Mouse (Mus musculus) limb, embryonic 11.5 days (tissue): ENCODE results near the gene Xab2. TPM values are rescaled to one million over a fixed set of nuclear protein-coding genes. Genes with fewer than 3 reads are reported as not detected.
A peak's percentile ranks its signal among the peaks of the same experiment; 100 is the strongest.
"Not testable (repeated sequence)": the region's sequence is repeated elsewhere in the genome, so short reads cannot be mapped to it uniquely, and the experiment has no call there.

ENCODE experiments used
- ATAC-seq: fragments of 200-750 bp; cut with Nextera tagmentation; 2 replicates; pipeline ENCODE4 v1.8.0; 2017; ENCODE audit warnings: low read depth; ENCODE audit not compliant: insufficient number of reproducible peaks, low FRiP score, low TSS enrichment
- DNase-seq: peaks from one replicate; pipeline ENCODE4 v3.0.0-alpha.2; 2015; ENCODE audit warnings: low spot score
- H3K27ac ChIP-seq: fragments of 300-500 bp; sonication (generic); replicated peaks from 2 replicates; pipeline ENCODE4 v1.5.1; 2014; ENCODE audit warnings: low read depth, mild to moderate bottlenecking, low read length
- H3K27me3 ChIP-seq: fragments of 300-500 bp; sonication (generic); 2 replicates; pipeline ENCODE4 v1.6.1; 2014; ENCODE audit warnings: mild to moderate bottlenecking, low read length, mixed read lengths; ENCODE audit not compliant: control insufficient read depth, insufficient read depth
- H3K36me3 ChIP-seq: fragments of 300-500 bp; sonication (generic); 2 replicates; pipeline ENCODE4 v1.6.1; 2014; ENCODE audit warnings: mild to moderate bottlenecking, low read length, moderate library complexity, mixed read lengths; ENCODE audit not compliant: control insufficient read depth, insufficient read depth
- H3K4me1 ChIP-seq: fragments of 300-500 bp; sonication (generic); 2 replicates; pipeline ENCODE4 v1.6.1; 2014; ENCODE audit warnings: low read length, mixed read lengths; ENCODE audit not compliant: control insufficient read depth, insufficient read depth
- H3K4me2 ChIP-seq: fragments of 300-500 bp; sonication (generic); 2 replicates; pipeline ENCODE4 v1.6.1; 2014; ENCODE audit warnings: low read depth, mild to moderate bottlenecking, moderate library complexity; ENCODE audit not compliant: severe bottlenecking
- H3K4me3 ChIP-seq: fragments of 300-500 bp; sonication (generic); 2 replicates; pipeline ENCODE4 v1.5.1; 2014; ENCODE audit warnings: low read depth, low read length
- H3K9ac ChIP-seq: fragments of 300-500 bp; sonication (generic); 2 replicates; pipeline ENCODE4 v1.6.1; 2014; ENCODE audit warnings: mild to moderate bottlenecking, low read length
- H3K9me3 ChIP-seq: fragments of 300-500 bp; sonication (generic); 2 replicates; pipeline ENCODE4 v1.6.1; 2016; ENCODE audit warnings: low read length; ENCODE audit not compliant: control insufficient read depth
- WGBS: fragments of 180-500 bp; shearing (Covaris S2); extraction: QIAGEN DNeasy Blood & Tissue Kit; methylation state at CpG from one replicate; pipeline ENCODE4 v1.1.7; 2014; 5-methylcytosine and 5-hydroxymethylcytosine counted together
- polyA plus RNA-seq: library from polyadenylated mRNA; unstranded; fragments of >200 nt; fragmentation: Nextera tagmentation; extraction: Ambion mirVana; gene quantifications from 2 replicates; pipeline ENCODE4 v1.2.1, GENCODE M21; 2014

The Xab2 gene
- polyA plus RNA-seq, 1 experiment from 2014 or later, result 61.3 TPM

GRCm38 (mm10) chr8:3586993-3587390 lies 34.1 kb downstream of the Xab2 start, which contains the start of gene Camsap3:
TSS of gene Camsap3 (plus strand) at chr8:3587293.
- WGBS, result 9% methylated on average over 7 of the region's 7 CpGs

GRCm38 (mm10) chr8:3586452-3586851 lies 34.7 kb downstream of the Xab2 start:
- H3K9ac ChIP-seq, result no peak overlapping the region
- no peaks in the 10 kb centered on the region for H3K36me3 ChIP-seq
- H3K27ac ChIP-seq, result no peak overlapping the region
- H3K9me3 ChIP-seq, result no peaks in the 10 kb centered on the region
- ATAC-seq (no peak), DNase-seq (no peak)
- no peak overlapping the region for H3K4me3 ChIP-seq
- no peaks in the 10 kb centered on the region; the same call in 1 of the 2 replicates for H3K27me3 ChIP-seq
- H3K4me1 ChIP-seq, result peaks cover 2% of the 10 kb centered on the region; the same call in 1 of the 2 replicates
- WGBS, result 91% methylated on average over 2 of the region's 2 CpGs
- no peak overlapping the region for H3K4me2 ChIP-seq

More at GRCm38 (mm10) chr8:3586993-3587390, 34.1 kb downstream of the Xab2 start, which contains the start of gene Camsap3:
- H3K4me1 ChIP-seq, result peaks cover 2% of the 10 kb centered on the region; the same call in 1 of the 2 replicates
- H3K4me3 ChIP-seq, result peak within 1 kb of the TSS; percentile 74
- H3K27me3 ChIP-seq, result no peaks in the 10 kb centered on the region; the same call in 1 of the 2 replicates
- H3K4me2 ChIP-seq, result peak within 1 kb of the TSS; percentile 95
- DNase-seq (no peak), ATAC-seq (no peak)
- H3K9me3 ChIP-seq, result no peaks in the 10 kb centered on the region
- H3K9ac ChIP-seq, result peak within 1 kb of the TSS; percentile 67
- H3K27ac ChIP-seq, result 0 out of 2 replicates have a peak within 1 kb of the TSS, but pooled peaks have one; percentile 21
- no peaks in the 10 kb centered on the region for H3K36me3 ChIP-seq

DNA sequence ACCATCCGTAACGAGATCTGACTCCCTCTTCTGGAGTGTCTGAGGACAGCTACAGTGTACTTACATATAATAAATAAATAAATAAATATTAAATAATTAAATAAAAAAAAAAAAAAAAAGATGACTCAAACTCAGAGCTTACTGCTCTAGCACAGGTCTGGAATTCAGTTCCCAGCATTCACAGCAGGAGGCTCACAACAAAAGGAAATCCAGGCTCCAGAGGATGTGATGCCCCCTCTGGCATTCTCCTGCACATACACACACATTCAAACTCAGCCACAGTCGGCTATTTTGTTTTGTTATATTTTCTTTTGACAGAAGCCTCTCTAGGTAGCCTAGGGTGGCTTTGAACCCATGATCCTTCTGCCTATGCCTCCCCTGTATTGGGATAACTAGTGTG lies 39.2 kb downstream of the Xab2 start:
- H3K27me3 ChIP-seq, H3K9ac ChIP-seq, ATAC-seq, H3K4me2 ChIP-seq, H3K4me3 ChIP-seq, H3K36me3 ChIP-seq, DNase-seq, H3K4me1 ChIP-seq, H3K9me3 ChIP-seq, H3K27ac ChIP-seq: not testable (repeated sequence)
- WGBS, result 88% methylated on average over 1 of the region's 3 CpGs

DNA sequence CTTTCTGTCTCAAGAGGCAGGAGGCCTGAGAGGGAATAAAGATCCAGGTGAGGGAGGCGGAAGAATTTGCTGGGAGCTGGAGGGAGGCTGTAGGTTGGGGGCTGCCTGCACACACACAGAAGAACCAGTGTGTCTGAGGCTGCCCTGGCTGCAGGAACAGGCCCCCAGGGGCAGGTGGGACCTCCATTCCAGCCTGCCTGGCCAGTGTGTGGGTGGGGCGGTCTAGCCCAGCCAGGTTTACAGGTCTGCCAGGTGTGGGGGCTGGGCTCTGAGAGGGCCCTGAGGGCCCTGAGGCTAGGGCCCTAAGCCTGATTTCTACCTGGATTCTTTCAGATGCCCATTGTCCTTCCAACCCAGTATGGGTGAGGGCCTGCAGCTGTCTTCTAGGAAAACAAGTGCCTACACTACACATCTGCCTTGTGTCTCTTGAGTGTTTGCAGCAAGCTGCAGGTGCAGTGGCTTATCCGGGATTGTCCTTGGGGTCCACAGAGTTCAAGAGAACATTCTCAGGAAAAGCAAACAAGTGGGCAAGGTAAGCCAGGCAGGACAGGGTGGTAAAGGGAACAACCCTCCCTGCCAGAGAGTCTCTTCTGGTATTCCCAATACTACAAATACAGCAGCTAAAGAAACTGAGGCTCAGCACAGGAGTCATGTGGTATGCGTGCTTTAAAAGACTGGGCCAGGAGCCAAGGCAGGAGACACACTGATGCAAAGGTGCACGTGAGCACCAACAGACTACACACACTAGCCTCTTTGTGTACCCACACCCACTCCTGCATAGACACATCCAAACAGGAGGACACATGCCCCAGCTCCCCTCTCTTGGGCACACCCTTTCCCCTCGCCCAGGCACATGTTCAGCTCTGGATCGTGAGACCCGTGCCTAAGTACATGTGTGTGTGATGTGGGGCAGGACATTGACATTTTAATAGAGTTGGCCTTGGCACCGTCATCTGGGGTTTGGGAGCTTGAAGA lies 41.4 kb downstream of the Xab2 start:
- Histone ChIP-seq H3K36me3 (no peaks in the 10 kb centered on the region), H3K9ac (no peak overlapping the region), H3K27ac (no peak overlapping the region), H3K27me3 (no peaks in the 10 kb centered on the region), H3K4me2 (no peak overlapping the region), H3K9me3 (no peaks in the 10 kb centered on the region), H3K4me3 (no peak overlapping the region), H3K4me1 (no peaks in the 10 kb centered on the region)
- whole genome bisulfite sequencing, result 81% methylated on average over 9 of the region's 9 CpGs
- no peak for ATAC-seq
- DNase-seq, result no peak

GRCm38 (mm10) chr8:3576211-3576960 lies 44.7 kb downstream of the Xab2 start:
- Histone ChIP-seq H3K36me3 (no peaks in the 10 kb centered on the region), H3K27me3 (no peaks in the 10 kb centered on the region), H3K9ac (no peak overlapping the region), H3K4me1 (no peaks in the 10 kb centered on the region), H3K27ac (no peak overlapping the region), H3K9me3 (no peaks in the 10 kb centered on the region), H3K4me2 (no peak overlapping the region), H3K4me3 (no peak overlapping the region)
- ATAC-seq (no peak), DNase-seq (no peak)
- WGBS, result 80% methylated on average over 15 of the region's 15 CpGs

- H3K9ac ChIP-seq, result no peak overlapping the region
- no peaks in the 10 kb centered on the region for H3K9me3 ChIP-seq
- no peak overlapping the region for H3K27ac ChIP-seq
- no peaks in the 10 kb centered on the region for H3K27me3 ChIP-seq
- ATAC-seq (no peak), DNase-seq (no peak)
- no peak overlapping the region for H3K4me3 ChIP-seq
- 93% methylated on average over 3 of the region's 3 CpGs for WGBS
- H3K4me2 ChIP-seq, result no peak overlapping the region
- no peaks in the 10 kb centered on the region for H3K36me3 ChIP-seq
- H3K4me1 ChIP-seq, result no peaks in the 10 kb centered on the region
These were observed 46.6 kb downstream of the Xab2 start for GRCm38 (mm10) chr8:3574546-3574945.

- Histone ChIP-seq H3K4me2 (no peak overlapping the region), H3K27ac (no peak overlapping the region), H3K27me3 (no peaks in the 10 kb centered on the region), H3K4me3 (no peak overlapping the region), H3K36me3 (no peaks in the 10 kb centered on the region), H3K9me3 (no peaks in the 10 kb centered on the region), H3K4me1 (no peaks in the 10 kb centered on the region), H3K9ac (no peak overlapping the region)
- DNase-seq (no peak), ATAC-seq (no peak)
- WGBS, result 92% methylated on average over 5 of the region's 5 CpGs
These were observed 51.3 kb downstream of the Xab2 start for GRCm38 (mm10) chr8:3569784-3570183.

DNA sequence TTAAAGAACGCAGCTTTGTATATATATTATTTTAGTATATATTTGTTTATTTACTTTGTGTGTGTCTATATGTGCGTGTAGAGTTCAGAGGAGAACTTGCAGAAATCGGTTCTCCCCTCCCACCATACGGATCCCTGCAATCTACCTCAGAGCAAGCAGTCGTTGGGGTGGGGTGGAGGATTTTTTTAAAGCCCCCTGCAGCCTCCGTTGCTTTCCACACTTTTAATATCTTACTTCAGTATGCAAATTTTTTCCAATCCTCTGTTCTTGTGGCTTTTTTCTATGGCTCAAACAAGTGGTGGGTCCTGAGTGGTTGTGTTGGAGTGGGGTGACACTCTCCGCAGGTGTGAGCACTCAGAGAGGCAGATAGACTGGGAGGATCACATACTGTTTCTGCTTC lies 52.7 kb downstream of the Xab2 start:
- Histone ChIP-seq H3K4me2 (peak overlapping the region; percentile 25; the same call in 1 of the 2 replicates), H3K4me1 (no peaks in the 10 kb centered on the region), H3K9ac (no peak overlapping the region), H3K36me3 (no peaks in the 10 kb centered on the region), H3K9me3 (no peaks in the 10 kb centered on the region), H3K27ac (no peak overlapping the region), H3K27me3 (no peaks in the 10 kb centered on the region), H3K4me3 (0 out of 2 replicates have a peak overlapping the region, but pooled peaks have one; percentile 14)
- WGBS, result 10% methylated on average over 7 of the region's 7 CpGs
- DNase-seq, result no peak
- ATAC-seq, result no peak
